In the genomic region with DNA sequence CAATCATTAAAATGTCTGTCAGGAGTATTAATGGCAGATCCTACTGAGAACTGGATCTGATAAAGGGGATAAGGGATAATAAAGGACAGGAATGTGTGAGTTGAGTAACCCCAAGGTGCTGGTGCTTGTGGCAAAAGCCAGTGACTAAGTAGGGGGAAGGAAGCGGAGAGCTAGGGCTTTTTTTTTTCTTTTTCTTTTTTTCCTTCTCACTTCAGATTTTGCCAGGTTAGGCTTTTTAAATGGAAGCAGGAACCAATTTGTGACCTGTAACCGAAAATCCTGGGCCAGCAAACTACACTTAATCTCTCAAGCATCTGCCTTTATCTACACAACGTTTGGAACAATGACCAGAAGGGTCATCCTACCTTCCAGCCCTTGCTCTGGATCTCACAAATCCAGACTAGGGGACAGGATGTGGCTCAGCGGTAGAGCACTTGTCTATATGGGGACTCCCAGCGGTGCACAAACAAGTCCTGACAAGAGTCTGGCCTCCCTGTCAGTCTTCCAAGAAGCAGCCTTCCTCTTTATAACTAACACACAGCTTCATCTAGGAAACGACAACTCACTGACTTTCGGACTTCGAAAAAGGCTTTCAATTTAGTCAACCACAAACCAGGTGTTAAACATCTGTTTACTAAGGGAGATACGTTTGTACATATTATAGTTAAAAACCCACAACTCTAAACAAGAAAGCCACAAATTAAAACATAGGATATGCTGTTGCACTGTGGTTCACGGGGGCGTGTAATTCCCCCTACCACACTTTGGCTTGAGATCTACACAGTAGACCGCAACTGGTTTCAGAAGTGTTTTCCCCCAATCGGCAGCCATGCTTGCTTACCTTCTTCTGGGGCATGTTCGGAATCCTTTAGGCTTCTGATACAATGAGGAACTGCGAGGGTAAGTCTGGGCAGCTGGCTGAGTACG, we compare ENCODE assay signal across 8 mouse cellular contexts. TPM values are rescaled to one million over a fixed set of nuclear protein-coding genes. Genes with fewer than 3 reads are reported as not detected.
DNase-seq lines count a peak whose midpoint lies in the region; ATAC-seq and TF ChIP-seq lines count a peak whose summit lies in the region.

No protein-coding gene starts in this region.

- intact Hi-C loops in left cerebral cortex, postnatal 36 days (cut with DNase I), result no loop called here

- H3K27ac ChIP-seq in lung, embryonic 14.5 days (ENCODE audit: low read depth), result no peak overlapping the region
- no peak overlapping the region for H3K27ac ChIP-seq in hindbrain, embryonic 12.5 days

- 21% methylated on average over 16 of the region's 16 CpGs for WGBS in lung, embryonic 14.5 days
- 27% methylated on average over 16 of the region's 16 CpGs for WGBS in hindbrain, embryonic 12.5 days

- peak; percentile 17 for DNase-seq in lung, embryonic 14.5 days
- no peak for DNase-seq in lung, postnatal 4 days
- DNase-seq in thymus, postnatal 0 days (ENCODE audit: low spot score), result peak; percentile 60
- no peak for DNase-seq in adrenal gland, adult 8-10 months
- no peak for DNase-seq in left cerebral cortex, postnatal 36 days (ENCODE audit: low spot score in 2 of 2)

- peak overlapping the region; percentile 53 for H3K4me3 ChIP-seq in lung, embryonic 14.5 days (ENCODE audit: low read depth, low read length)
- H3K4me3 ChIP-seq in hindbrain, embryonic 12.5 days, result peak overlapping the region; percentile 51
- peak overlapping the region; percentile 97 for H3K4me3 ChIP-seq in megakaryocyte, embryonic 14.5 days (replicated peaks)

- H3K36me3 ChIP-seq in lung, embryonic 14.5 days (ENCODE audit: insufficient read depth), result no peaks in the 10 kb centered on the region
- H3K36me3 ChIP-seq in hindbrain, embryonic 12.5 days, result no peaks in the 10 kb centered on the region
- no peaks in the 10 kb centered on the region for H3K36me3 ChIP-seq in megakaryocyte, embryonic 14.5 days (replicated peaks; ENCODE audit: low read length)

- ATAC-seq in lung, embryonic 14.5 days (ENCODE audit: insufficient read depth), result no peak
- peak; percentile 62 for ATAC-seq in common myeloid progenitor, adult 5-6 weeks (replicated peaks; ENCODE audit: low read depth, poor library complexity, severe bottlenecking)
- no peak for ATAC-seq in hindbrain, embryonic 12.5 days (ENCODE audit: low FRiP score)

- no peaks in the 10 kb centered on the region for H3K9me3 ChIP-seq in lung, embryonic 14.5 days (ENCODE audit: low read depth, low read length)
- H3K9me3 ChIP-seq in hindbrain, embryonic 12.5 days (replicated peaks), result no peaks in the 10 kb centered on the region
- H3K9me3 ChIP-seq in megakaryocyte, embryonic 14.5 days, result no peaks in the 10 kb centered on the region

- H3K27me3 ChIP-seq in lung, embryonic 14.5 days (ENCODE audit: insufficient read depth, low read length), result peaks cover 14% of the 10 kb centered on the region; the same call in 1 of the 2 replicates
- peaks cover 26% of the 10 kb centered on the region for H3K27me3 ChIP-seq in hindbrain, embryonic 12.5 days
- peaks cover 30% of the 10 kb centered on the region for H3K27me3 ChIP-seq in megakaryocyte, embryonic 14.5 days (replicated peaks)

- peak overlapping the region; percentile 50 for H3K9ac ChIP-seq in lung, embryonic 14.5 days
- H3K9ac ChIP-seq in hindbrain, embryonic 12.5 days, result no peak overlapping the region

- peak overlapping the region; percentile 92 for H3K4me2 ChIP-seq in lung, embryonic 14.5 days
- H3K4me2 ChIP-seq in hindbrain, embryonic 12.5 days (replicated peaks), result peak overlapping the region; percentile 99

- H3K4me1 ChIP-seq in lung, embryonic 14.5 days (ENCODE audit: insufficient read depth), result no peaks in the 10 kb centered on the region
- H3K4me1 ChIP-seq in hindbrain, embryonic 12.5 days, result peaks cover 10% of the 10 kb centered on the region
- peaks cover 40% of the 10 kb centered on the region for H3K4me1 ChIP-seq in megakaryocyte, embryonic 14.5 days

- no peak for TF ChIP-seq CTCF in lung, embryonic 14.5 days (IDR thresholded peaks at IDR 0.05; ENCODE audit: low read depth)

RNA-seq across cellular contexts. Expression of a gene that starts 1.2 kb away (rescaled TPM):
- polyA plus RNA-seq in lung, embryonic 14.5 days (2014; fragmentation: Nextera tagmentation; extraction: Ambion mirVana), result 2.3 and 3.9 TPM in 2 replicates
- 10.7 and 14.1 TPM in 2 replicates for total RNA-seq in common myeloid progenitor, adult 5-6 weeks (2017)
- polyA plus RNA-seq in hindbrain, embryonic 12.5 days (2016; fragmentation: Nextera tagmentation; extraction: Ambion mirVana), result 1.6 TPM in 2 replicates
- 0.35 TPM in 1 of 2 replicates, not detected in the other for polyA plus RNA-seq in megakaryocyte, embryonic 14.5 days (2012; ENCODE audit: insufficient read depth, low replicate concordance)
- polyA plus RNA-seq in thymus, postnatal 0 days (2015; fragmentation: Nextera tagmentation; extraction: Ambion mirVana), result 2.3 and 2.6 TPM in 2 replicates
- total RNA-seq in adrenal gland, adult 8-10 months (2022), result 10 to 100 TPM in 2 of 4 experiments, 1 to 10 TPM in 2; 3.2 to 20.5 (median 10.9) TPM
- under 1 TPM; 0.25 to 0.57 TPM for total RNA-seq in left cerebral cortex, postnatal 36 days (2021)

RNA-seq across cellular contexts. Expression of a gene that starts 19.1 kb away (rescaled TPM):
- polyA plus RNA-seq in lung, embryonic 14.5 days (2014; fragmentation: Nextera tagmentation; extraction: Ambion mirVana), result 5.7 and 5.8 TPM in 2 replicates
- total RNA-seq in common myeloid progenitor, adult 5-6 weeks (2017), result 5.8 and 7.3 TPM in 2 replicates
- 7.9 and 9.9 TPM in 2 replicates for polyA plus RNA-seq in hindbrain, embryonic 12.5 days (2016; fragmentation: Nextera tagmentation; extraction: Ambion mirVana)
- not detected in 2 replicates for polyA plus RNA-seq in megakaryocyte, embryonic 14.5 days (2012; ENCODE audit: insufficient read depth, low replicate concordance)
- 7.5 and 7.6 TPM in 2 replicates for polyA plus RNA-seq in thymus, postnatal 0 days (2015; fragmentation: Nextera tagmentation; extraction: Ambion mirVana)
- 10 to 100 TPM in 1 of 4 experiments, 1 to 10 TPM in 3; 4.4 to 10.4 (median 4.7) TPM for total RNA-seq in adrenal gland, adult 8-10 months (2022)
- 1 to 10 TPM in 1 of 2 experiments, not detected in 1; 2.8 TPM for total RNA-seq in left cerebral cortex, postnatal 36 days (2021)

RNA-seq across cellular contexts. Expression of a gene that starts 31.9 kb away (rescaled TPM):
- polyA plus RNA-seq in lung, embryonic 14.5 days (2014; fragmentation: Nextera tagmentation; extraction: Ambion mirVana), result 18.0 and 18.6 TPM in 2 replicates
- total RNA-seq in common myeloid progenitor, adult 5-6 weeks (2017), result 17.4 and 29.6 TPM in 2 replicates
- 11.0 and 11.1 TPM in 2 replicates for polyA plus RNA-seq in hindbrain, embryonic 12.5 days (2016; fragmentation: Nextera tagmentation; extraction: Ambion mirVana)
- polyA plus RNA-seq in megakaryocyte, embryonic 14.5 days (2012; ENCODE audit: insufficient read depth, low replicate concordance), result 0.15 TPM in 1 of 2 replicates, not detected in the other
- 3.9 and 4.6 TPM in 2 replicates for polyA plus RNA-seq in thymus, postnatal 0 days (2015; fragmentation: Nextera tagmentation; extraction: Ambion mirVana)
- total RNA-seq in adrenal gland, adult 8-10 months (2022), result 10 to 100 TPM; 19.0 to 26.5 (median 25.6) TPM
- total RNA-seq in left cerebral cortex, postnatal 36 days (2021), result 10 to 100 TPM in 1 of 2 experiments, 1 to 10 TPM in 1; 8.6 to 10.5 TPM

Comparison
In these comparisons a context has a peak if more than half of its experiments do, and no peak if none do; other contexts are left out.
1. DNase-seq: peak in lung, embryonic 14.5 days (single experiment) and thymus, postnatal 0 days (single experiment); none in lung, postnatal 4 days (0 of 2), adrenal gland, adult 8-10 months (single experiment) and left cerebral cortex, postnatal 36 days (0 of 2).
2. Peak in every context shown above with its lines, with median percentiles within 50 percentile points of each other: H3K4me3 ChIP-seq.